Mouse (Mus musculus): Measurements from ENCODE around the gene Fra10ac1. TPM values are rescaled to one million over a fixed set of nuclear protein-coding genes. Genes with fewer than 3 reads are reported as not detected.
A peak's percentile ranks its signal among the peaks of the same experiment; 100 is the strongest.

Fra10ac1 gene
- total and polyA plus RNA-seq, 2 experiments from 2014 or later: 4.9 to 31.4 TPM

DNA sequence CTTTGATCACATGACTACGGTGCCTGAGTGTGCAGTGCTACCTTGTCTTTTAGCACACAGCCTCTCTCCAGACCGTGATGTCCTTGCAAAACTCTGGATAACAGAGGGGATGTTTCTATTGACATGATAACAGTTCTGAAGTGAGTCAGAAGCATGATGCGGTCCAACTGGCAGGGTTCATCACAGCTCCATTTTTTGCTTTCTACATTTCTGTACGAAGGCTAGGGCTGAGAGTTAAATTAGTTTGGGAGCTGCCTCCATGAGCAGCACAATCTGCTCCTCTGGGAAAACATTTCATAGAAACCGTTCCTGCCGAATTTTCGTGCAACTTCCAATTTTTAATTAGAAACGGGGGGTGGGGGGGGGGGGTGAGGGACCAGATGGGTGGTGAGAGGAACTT lies 25.7 kb upstream of the Fra10ac1 start:
- WGBS: 76% methylated on average over 8 of the region's 8 CpGs
- TF ChIP-seq CTCF (IDR thresholded peaks at IDR 0.05): no peak

DNA sequence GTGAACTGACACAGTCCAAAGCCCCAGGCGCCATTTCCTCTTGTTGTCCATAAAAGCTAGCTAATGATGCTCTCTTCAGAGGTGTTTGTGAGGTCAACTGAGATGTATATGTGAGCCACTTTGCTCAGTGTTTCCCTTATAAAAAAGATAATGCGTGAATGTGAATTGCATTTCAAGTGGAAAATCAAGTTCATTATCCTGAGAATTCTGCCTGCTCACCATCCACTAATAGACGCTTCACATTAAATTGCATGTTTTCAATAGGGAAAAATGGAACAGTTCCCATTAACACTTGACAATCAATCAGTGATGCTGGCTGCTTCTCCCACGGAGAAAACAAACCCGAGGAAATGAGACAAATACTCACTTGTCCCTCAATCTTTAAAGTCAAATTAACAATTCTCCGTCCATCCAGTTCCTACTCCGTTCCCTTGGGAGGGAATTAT lies 22.2 kb upstream of the Fra10ac1 start:
- no peak for ATAC-seq (ENCODE audit: low FRiP score)

More for the DNA sequence above, 25.7 kb upstream of the Fra10ac1 start:
- no peak overlapping the region for H3K4me2 ChIP-seq (ENCODE audit: low read depth, low read length, poor library complexity, severe bottlenecking)
- ATAC-seq (ENCODE audit: low FRiP score) (no peak), DNase-seq (ENCODE audit: low spot score) (no peak)
- no peaks in the 10 kb centered on the region for H3K9me3 ChIP-seq (ENCODE audit: low read length)
- no peaks in the 10 kb centered on the region for H3K36me3 ChIP-seq (ENCODE audit: insufficient read depth, low read length)
- H3K9ac ChIP-seq (replicated peaks; ENCODE audit: low read length, poor library complexity, severe bottlenecking): no peak overlapping the region
- H3K27ac ChIP-seq (ENCODE audit: low read depth, low read length): no peak overlapping the region
- no peaks in the 10 kb centered on the region for H3K4me1 ChIP-seq (ENCODE audit: insufficient read depth, low read length)
- H3K27me3 ChIP-seq (ENCODE audit: insufficient read depth, low read length): no peaks in the 10 kb centered on the region
- H3K4me3 ChIP-seq (ENCODE audit: low read depth, low read length): no peak overlapping the region

DNA sequence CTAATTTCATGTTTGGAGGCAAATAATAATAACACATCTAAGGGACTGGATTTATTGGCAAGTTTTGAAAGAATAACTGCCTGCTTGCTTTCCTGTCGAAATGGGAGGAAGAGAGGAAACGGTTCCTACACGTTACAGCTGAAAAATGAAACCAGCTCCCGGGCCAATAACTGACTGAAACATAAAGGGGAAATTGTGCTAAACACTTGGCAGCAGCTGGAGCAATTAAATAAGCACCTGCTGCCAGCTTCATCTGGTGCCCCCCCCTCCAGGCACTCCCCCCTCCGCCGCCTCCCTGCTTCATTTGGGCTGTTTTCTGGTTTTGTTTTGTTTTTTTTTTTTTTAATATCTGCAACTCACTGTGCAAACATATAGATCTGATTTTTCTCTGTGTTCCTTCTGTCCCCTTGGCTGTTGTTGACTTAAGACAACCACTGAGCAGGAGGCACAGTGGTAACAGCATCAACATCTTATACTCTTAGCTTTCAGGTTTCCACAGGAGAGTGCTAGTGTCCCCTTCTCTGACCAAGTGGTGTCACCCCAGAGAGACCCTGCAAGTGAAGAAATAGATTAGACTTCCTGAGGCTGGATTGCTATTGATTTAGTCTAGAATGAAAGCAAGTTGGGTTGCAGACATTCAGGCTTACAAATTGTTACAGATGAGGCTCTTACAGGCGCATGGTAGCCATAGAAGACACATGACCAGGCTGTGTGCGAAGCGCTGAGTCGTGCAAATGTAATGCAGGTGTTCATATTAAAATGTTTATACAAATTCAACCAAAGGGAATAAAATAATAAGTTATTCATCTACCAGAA lies 21.6 kb upstream of the Fra10ac1 start:
- Histone ChIP-seq H3K27ac (ENCODE audit: low read depth, low read length) (peak overlapping the region; percentile 26; the same call in 1 of the 2 replicates), H3K9me3 (ENCODE audit: low read length) (no peaks in the 10 kb centered on the region), H3K36me3 (ENCODE audit: insufficient read depth, low read length) (no peaks in the 10 kb centered on the region), H3K9ac (replicated peaks; ENCODE audit: low read length, poor library complexity, severe bottlenecking) (no peak overlapping the region), H3K4me2 (ENCODE audit: low read depth, low read length, poor library complexity, severe bottlenecking) (no peak overlapping the region), H3K27me3 (ENCODE audit: insufficient read depth, low read length) (no peaks in the 10 kb centered on the region), H3K4me3 (ENCODE audit: low read depth, low read length) (no peak overlapping the region), H3K4me1 (ENCODE audit: insufficient read depth, low read length) (no peaks in the 10 kb centered on the region)
- no peak for ATAC-seq (ENCODE audit: low FRiP score)
- peak; percentile 39 for DNase-seq (ENCODE audit: low spot score)
- TF ChIP-seq CTCF (IDR thresholded peaks at IDR 0.05): no peak
- WGBS: 59% methylated on average over 10 of the region's 10 CpGs

More for the DNA sequence above, 22.2 kb upstream of the Fra10ac1 start:
- H3K4me3 ChIP-seq (ENCODE audit: low read depth, low read length): no peak overlapping the region
- H3K27ac ChIP-seq (ENCODE audit: low read depth, low read length): no peak overlapping the region
- no peak overlapping the region for H3K4me2 ChIP-seq (ENCODE audit: low read depth, low read length, poor library complexity, severe bottlenecking)
- 63% methylated on average over 7 of the region's 7 CpGs for WGBS
- no peaks in the 10 kb centered on the region for H3K36me3 ChIP-seq (ENCODE audit: insufficient read depth, low read length)
- no peak overlapping the region for H3K9ac ChIP-seq (replicated peaks; ENCODE audit: low read length, poor library complexity, severe bottlenecking)
- peak; percentile 17 for DNase-seq (ENCODE audit: low spot score)
- H3K4me1 ChIP-seq (ENCODE audit: insufficient read depth, low read length): no peaks in the 10 kb centered on the region
- H3K27me3 ChIP-seq (ENCODE audit: insufficient read depth, low read length): no peaks in the 10 kb centered on the region
- no peaks in the 10 kb centered on the region for H3K9me3 ChIP-seq (ENCODE audit: low read length)
- TF ChIP-seq CTCF (IDR thresholded peaks at IDR 0.05): no peak

DNA sequence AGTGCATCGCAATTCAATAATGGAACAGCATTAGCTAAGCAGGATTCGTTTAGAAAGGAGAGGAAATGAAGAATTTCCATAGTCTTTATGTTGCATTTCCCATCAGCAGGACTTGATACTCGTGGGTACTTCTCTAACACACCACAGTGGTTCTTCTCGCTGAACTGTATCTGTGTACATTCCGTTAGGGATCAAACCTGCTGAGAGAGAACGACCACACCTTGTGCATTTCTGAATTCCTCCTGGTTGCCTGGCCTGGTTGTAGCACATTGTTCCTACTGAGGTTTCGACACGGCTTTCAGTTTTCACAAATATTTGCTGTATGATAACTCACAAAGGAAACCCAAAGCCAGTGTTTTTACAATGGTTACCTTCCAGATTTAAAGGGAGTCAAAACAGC lies 20.8 kb upstream of the Fra10ac1 start:
- 63% methylated on average over 8 of the region's 8 CpGs for WGBS
- Histone ChIP-seq H3K4me2 (ENCODE audit: low read depth, low read length, poor library complexity, severe bottlenecking) (no peak overlapping the region), H3K27ac (ENCODE audit: low read depth, low read length) (no peak overlapping the region)

DNA sequence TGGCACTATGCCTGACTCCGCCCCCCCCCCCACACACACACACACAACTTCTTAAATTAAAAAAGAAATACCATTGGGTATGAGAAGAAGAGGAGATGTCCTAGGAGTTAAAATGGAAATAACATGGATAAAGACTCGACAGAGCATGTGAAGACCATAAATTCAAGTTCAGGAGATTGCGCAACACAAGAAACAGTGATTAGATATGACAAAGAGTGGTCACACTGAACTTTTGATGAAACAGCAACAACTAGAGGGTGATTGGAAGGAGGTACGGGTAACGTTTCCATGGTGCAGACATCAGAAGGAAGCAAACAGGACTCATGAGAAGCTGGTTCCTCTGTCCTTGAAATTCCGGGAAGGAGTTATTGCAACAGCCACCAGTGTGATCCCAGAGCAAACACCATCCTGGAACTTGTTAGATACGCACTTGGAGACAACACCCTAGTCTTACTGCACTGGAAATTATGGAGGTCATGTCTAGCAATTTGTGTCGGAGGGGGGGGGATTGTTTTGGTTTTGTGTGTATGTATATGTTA lies 18.4 kb upstream of the Fra10ac1 start:
- ATAC-seq (ENCODE audit: low FRiP score) (no peak), DNase-seq (ENCODE audit: low spot score) (no peak)
- no peaks in the 10 kb centered on the region for H3K36me3 ChIP-seq (ENCODE audit: insufficient read depth, low read length)
- H3K9ac ChIP-seq (replicated peaks; ENCODE audit: low read length, poor library complexity, severe bottlenecking): no peak overlapping the region
- H3K27ac ChIP-seq (ENCODE audit: low read depth, low read length): no peak overlapping the region
- H3K4me2 ChIP-seq (ENCODE audit: low read depth, low read length, poor library complexity, severe bottlenecking): no peak overlapping the region
- H3K27me3 ChIP-seq (ENCODE audit: insufficient read depth, low read length): no peaks in the 10 kb centered on the region
- 92% methylated on average over 8 of the region's 8 CpGs for WGBS
- peaks cover 4% of the 10 kb centered on the region; the same call in 1 of the 2 replicates for H3K4me1 ChIP-seq (ENCODE audit: insufficient read depth, low read length)
- H3K4me3 ChIP-seq (ENCODE audit: low read depth, low read length): no peak overlapping the region
- TF ChIP-seq CTCF (IDR thresholded peaks at IDR 0.05): no peak
- no peaks in the 10 kb centered on the region for H3K9me3 ChIP-seq (ENCODE audit: low read length)

More for the DNA sequence above, 20.8 kb upstream of the Fra10ac1 start:
- no peak for TF ChIP-seq CTCF (IDR thresholded peaks at IDR 0.05)
- DNase-seq (ENCODE audit: low spot score): no peak
- no peaks in the 10 kb centered on the region for H3K36me3 ChIP-seq (ENCODE audit: insufficient read depth, low read length)
- no peaks in the 10 kb centered on the region for H3K4me1 ChIP-seq (ENCODE audit: insufficient read depth, low read length)
- no peak overlapping the region for H3K9ac ChIP-seq (replicated peaks; ENCODE audit: low read length, poor library complexity, severe bottlenecking)
- no peaks in the 10 kb centered on the region for H3K9me3 ChIP-seq (ENCODE audit: low read length)
- H3K27me3 ChIP-seq (ENCODE audit: insufficient read depth, low read length): no peaks in the 10 kb centered on the region
- no peak overlapping the region for H3K4me3 ChIP-seq (ENCODE audit: low read depth, low read length)
- no peak for ATAC-seq (ENCODE audit: low FRiP score)
